Mouse (Mus musculus) hindbrain, embryonic 10.5 days (tissue): ENCODE data around the gene Pde11a. TPM values are rescaled to one million over a fixed set of nuclear protein-coding genes. Genes with fewer than 3 reads are reported as not detected.

Source experiments
- DNase-seq: peaks from one replicate; pipeline ENCODE4 v3.0.0-alpha.2; 2017; ENCODE audit warnings: low spot score
- H3K27ac ChIP-seq: fragments of 300-500 bp; sonication (generic); 2 replicates; pipeline ENCODE4 v1.5.1; 2016; ENCODE audit warnings: mild to moderate bottlenecking, moderate library complexity
- H3K27me3 ChIP-seq: fragments of 300-500 bp; sonication (generic); 2 replicates; pipeline ENCODE4 v1.6.1; 2016; ENCODE audit warnings: mild to moderate bottlenecking; ENCODE audit not compliant: poor library complexity, insufficient read depth, severe bottlenecking
- H3K36me3 ChIP-seq: fragments of 300-500 bp; sonication (generic); 2 replicates; pipeline ENCODE4 v1.6.1; 2016; ENCODE audit warnings: mild to moderate bottlenecking, moderate library complexity
- H3K4me1 ChIP-seq: fragments of 300-500 bp; sonication (generic); replicated peaks from 2 replicates; pipeline ENCODE4 v1.6.1; 2016; ENCODE audit warnings: mild to moderate bottlenecking
- H3K4me3 ChIP-seq: fragments of 300-500 bp; sonication (generic); 2 replicates; pipeline ENCODE4 v1.5.1; 2016; ENCODE audit warnings: mild to moderate bottlenecking, moderate library complexity
- H3K9me3 ChIP-seq: fragments of 300-500 bp; sonication (generic); 2 replicates; pipeline ENCODE4 v1.6.1; 2016; ENCODE audit warnings: mild to moderate bottlenecking, moderate library complexity
- WGBS: fragments of 180-500 bp; shearing (Covaris S2); methylation state at CpG from one replicate; pipeline ENCODE4 v1.1.7; 2016; 5-methylcytosine and 5-hydroxymethylcytosine counted together
- polyA plus RNA-seq: library from polyadenylated mRNA; unstranded; fragments of >200 nt; fragmentation: Nextera tagmentation; extraction: Ambion mirVana; gene quantifications from 2 replicates; pipeline ENCODE4 v1.2.1, GENCODE M21; 2016

The Pde11a gene
- polyA plus RNA-seq, result 0.29 and 0.81 TPM in 2 replicates

DNA sequence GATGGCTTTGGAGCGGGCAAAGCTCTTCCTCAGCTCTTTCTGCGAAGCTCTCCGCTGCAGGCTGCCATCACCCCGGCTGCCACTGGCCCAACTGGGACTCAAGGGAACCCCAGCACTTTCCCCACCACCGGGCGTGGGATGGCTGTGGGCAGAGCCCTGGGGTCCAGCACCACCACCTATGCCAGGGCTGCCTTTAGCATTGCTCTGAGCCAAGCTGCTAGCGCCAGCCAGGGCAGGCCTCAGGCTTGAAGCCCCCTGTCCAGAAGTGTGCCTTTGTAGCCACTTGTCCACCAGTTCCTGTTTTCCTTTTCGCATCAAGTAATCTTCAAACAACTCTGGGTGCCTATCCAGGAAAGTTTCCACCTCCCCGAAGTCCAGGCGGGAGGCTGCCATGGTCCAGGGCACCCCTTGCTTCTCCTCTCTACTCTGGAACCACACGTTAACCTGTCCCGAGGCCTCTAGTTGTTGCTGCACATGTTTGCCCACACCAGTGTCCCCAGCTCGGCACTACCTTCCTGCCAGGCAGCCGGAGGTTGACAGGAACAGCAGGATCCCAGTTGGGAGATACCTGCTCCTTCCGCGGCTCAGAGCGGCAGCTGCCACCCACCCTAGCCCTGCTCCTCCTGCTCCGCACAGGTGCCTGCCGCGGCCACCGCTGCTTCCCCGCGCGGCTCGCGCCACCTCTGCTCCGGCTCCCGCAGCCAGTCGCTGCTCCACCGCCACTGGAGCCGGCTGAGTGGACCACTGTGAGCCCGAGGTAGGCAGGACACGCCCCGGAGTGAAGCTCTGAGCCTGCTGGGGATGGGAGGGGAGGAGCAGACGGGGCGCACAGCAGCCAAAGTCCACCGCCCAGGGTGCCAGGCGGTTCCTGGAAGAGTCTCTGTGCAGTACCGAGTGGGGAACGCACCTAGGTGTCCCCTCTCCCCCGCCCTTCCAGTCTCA is at the start of gene Pde11a:
Pde11a (minus strand) TSS at position 560 of the 942 bp plus-strand sequence.
- peak within 1 kb of the TSS; percentile 60 for H3K4me3 ChIP-seq
- peak; percentile 41 for DNase-seq
- H3K36me3 ChIP-seq, result no peaks in the 10 kb centered on the region
- peaks cover 38% of the 10 kb centered on the region for H3K27me3 ChIP-seq
- WGBS, result 17% methylated on average over 41 of the region's 41 CpGs
- H3K4me1 ChIP-seq, result peaks cover 12% of the 10 kb centered on the region
- no peaks in the 10 kb centered on the region for H3K9me3 ChIP-seq
- H3K27ac ChIP-seq, result peak within 1 kb of the TSS; percentile 62

DNA sequence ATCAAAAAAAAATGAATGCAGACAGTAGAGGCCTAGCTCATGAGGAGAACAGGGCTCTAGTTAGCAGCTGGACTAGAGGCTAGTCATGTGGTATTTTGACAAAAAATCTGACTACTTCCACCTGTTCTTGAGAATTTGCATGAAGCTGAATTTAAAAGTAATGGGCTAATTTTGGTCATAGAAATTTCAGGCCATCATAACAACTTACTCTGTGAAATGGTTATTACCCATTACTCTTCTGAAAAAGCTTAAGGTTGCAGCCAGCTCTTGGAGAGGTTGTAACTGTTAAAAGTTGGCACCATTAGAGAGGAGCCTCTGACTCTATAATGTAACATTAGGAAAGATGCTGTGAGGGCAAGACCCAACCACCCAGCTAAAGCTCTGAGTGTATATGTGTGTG is 48.0 kb upstream of the Pde11a start:
- H3K27ac ChIP-seq, result no peak overlapping the region
- H3K4me3 ChIP-seq, result no peak overlapping the region
- H3K9me3 ChIP-seq, result no peaks in the 10 kb centered on the region
- H3K27me3 ChIP-seq, result no peaks in the 10 kb centered on the region
- no peak for DNase-seq
- H3K36me3 ChIP-seq, result peaks cover 69% of the 10 kb centered on the region
- H3K4me1 ChIP-seq, result no peaks in the 10 kb centered on the region

DNA sequence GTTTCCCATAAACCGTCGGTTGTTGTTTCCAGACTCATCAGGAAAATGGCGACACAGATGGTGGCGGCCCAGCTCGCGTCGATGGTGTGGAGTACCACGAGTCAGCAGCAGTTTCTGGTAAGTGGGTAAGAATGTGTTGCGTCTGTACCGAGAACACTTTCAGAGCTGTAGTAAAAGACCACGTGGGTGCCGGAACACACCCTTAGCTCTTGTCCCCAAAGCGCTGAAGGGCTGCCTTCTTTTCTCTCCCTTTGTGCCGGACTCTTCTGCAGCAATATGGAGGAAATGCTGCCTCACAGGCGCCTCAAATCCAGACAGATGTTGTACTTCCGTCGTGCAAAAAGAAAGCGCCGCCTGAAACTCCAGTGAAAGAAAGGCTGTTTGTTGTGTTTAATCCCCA is 40.1 kb upstream of the Pde11a start:
- no peaks in the 10 kb centered on the region for H3K4me1 ChIP-seq
- no peak overlapping the region for H3K4me3 ChIP-seq
- H3K27ac ChIP-seq, result no peak overlapping the region
- 95% methylated on average over 19 of the region's 19 CpGs for WGBS
- no peaks in the 10 kb centered on the region for H3K27me3 ChIP-seq
- no peaks in the 10 kb centered on the region for H3K9me3 ChIP-seq
- DNase-seq, result no peak
- peaks cover 98% of the 10 kb centered on the region for H3K36me3 ChIP-seq

DNA sequence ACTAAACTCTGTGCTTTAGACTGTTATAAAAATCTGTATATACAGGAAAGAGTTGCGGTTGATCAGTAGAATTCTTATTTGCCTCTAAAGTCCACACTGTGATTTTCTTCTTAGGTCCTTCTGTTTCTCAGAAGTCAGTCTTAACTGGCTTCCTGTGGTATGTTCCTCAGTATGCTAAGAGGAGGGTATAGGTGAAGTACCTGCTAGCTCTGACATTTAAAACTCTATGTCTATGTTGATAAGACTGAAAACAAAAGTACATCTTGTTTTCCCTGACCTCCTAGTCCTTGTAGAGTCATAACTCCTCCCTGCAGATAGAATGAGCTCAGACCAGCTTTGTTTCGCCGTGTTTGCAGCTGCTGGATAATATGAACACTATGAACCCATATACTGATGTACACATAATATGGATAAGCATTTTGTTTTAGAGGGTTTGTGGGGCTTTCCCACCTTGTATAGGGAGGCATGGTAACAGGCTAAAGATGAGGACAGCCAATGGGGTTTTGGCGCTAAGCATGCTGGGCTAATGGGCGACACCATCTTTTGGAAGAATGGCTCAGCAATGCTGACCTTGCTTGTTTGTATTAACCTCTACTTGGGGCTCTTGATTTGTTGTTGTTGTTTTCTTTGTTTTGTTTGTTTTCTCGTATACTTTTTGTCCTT is 36.1 kb upstream of the Pde11a start:
- no peak overlapping the region for H3K4me3 ChIP-seq
- WGBS, result 91% methylated on average over 6 of the region's 6 CpGs
- no peaks in the 10 kb centered on the region for H3K9me3 ChIP-seq
- H3K36me3 ChIP-seq, result peaks cover 80% of the 10 kb centered on the region
- H3K27me3 ChIP-seq, result no peaks in the 10 kb centered on the region
- no peak for DNase-seq
- no peak overlapping the region for H3K27ac ChIP-seq
- H3K4me1 ChIP-seq, result peaks cover 14% of the 10 kb centered on the region

DNA sequence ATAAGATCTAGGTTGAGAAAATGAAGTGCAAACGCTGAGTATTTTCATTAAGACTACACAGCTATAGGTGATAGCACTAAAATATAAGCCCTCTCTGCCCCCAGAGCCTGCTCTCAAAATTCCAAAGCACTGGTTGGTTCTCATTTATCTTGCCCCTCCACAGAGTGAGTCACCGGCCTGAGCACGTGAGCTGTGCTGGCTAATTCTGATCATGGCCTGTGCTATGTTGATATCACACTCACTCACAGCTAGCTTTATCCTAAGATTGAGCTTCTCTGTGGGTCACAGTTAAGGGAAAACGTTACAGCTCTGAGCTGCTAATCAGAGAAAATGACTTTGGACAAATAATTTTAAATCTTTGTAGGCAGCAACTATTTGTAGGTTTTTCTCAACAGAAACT is 33.7 kb upstream of the Pde11a start:
- peaks cover 14% of the 10 kb centered on the region for H3K4me1 ChIP-seq
- H3K9me3 ChIP-seq, result no peaks in the 10 kb centered on the region
- peaks cover 56% of the 10 kb centered on the region for H3K36me3 ChIP-seq
- no peak overlapping the region for H3K27ac ChIP-seq
- H3K4me3 ChIP-seq, result no peak overlapping the region
- DNase-seq, result no peak
- WGBS, result 91% methylated on average over 4 of the region's 4 CpGs
- H3K27me3 ChIP-seq, result no peaks in the 10 kb centered on the region

DNA sequence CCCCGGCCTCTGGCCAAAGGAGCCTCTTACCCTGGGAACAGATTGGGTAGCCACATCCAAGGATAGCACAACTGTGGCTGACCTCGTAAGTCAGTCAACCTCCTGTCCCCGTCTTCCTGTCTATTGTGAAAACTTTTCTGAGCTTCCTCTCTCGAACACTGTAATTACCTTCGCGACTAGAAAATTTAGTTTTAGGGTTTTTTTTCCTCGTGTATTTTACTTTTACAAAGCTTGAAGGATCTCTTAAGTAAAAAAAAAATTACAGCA is 32.0 kb upstream of the Pde11a start:
- Histone ChIP-seq H3K9me3 (no peaks in the 10 kb centered on the region), H3K4me3 (peak overlapping the region; percentile 78), H3K27me3 (no peaks in the 10 kb centered on the region), H3K36me3 (peaks cover 40% of the 10 kb centered on the region), H3K4me1 (peaks cover 14% of the 10 kb centered on the region), H3K27ac (peak overlapping the region; percentile 92)
- DNase-seq, result no peak
- 4% methylated on average over 7 of the region's 7 CpGs for WGBS

DNA sequence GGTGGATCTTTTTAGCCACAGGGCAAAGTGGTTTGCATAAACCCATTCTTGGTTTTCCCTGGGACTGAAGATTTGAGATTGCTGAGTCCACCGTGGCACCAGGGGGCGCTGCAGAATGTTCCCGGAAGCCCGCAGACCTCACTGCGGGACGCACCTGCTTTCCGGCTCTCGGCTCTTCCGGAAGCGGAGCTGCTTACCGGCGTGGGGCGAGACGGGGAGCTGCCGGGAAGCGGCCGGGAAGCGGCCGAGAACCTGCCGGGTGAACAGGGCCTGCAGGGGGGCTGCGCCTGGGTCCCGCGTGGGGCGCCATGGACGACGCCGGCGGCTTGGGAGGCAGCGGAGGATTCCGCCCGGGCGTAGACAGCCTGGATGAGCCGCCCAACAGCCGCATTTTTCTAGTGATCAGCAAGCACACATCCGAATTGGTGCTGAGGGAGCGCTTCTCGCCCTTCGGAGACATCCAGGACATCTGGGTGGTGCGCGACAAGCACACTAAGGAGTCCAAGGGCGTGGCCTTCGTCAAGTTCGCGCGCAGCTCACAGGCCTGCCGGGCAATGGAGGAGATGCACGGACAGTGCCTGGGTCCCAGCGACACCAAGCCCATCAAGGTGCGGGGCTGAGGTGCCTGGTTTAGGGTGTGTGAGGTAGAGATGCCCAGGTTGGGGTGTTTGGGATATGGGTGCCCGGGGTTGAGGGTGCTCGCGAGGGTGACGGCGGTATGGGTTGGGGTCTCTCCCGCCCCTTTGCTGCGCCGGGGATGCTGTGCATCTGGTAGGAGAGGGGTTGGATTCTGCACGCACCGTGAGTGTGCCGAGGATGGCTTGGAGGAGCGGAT is 31.5 kb upstream of the Pde11a start, which contains the start of gene Rbm45:
Rbm45 (plus strand) TSS at position 164 of the 835 bp plus-strand sequence.
- under 1% methylated on average over 61 of the region's 61 CpGs for WGBS
- DNase-seq, result peak; percentile 87
- Histone ChIP-seq H3K27me3 (no peaks in the 10 kb centered on the region), H3K4me1 (peaks cover 14% of the 10 kb centered on the region), H3K9me3 (no peaks in the 10 kb centered on the region), H3K27ac (peak within 1 kb of the TSS; percentile 92), H3K36me3 (peaks cover 35% of the 10 kb centered on the region), H3K4me3 (peak within 1 kb of the TSS; percentile 78)

DNA sequence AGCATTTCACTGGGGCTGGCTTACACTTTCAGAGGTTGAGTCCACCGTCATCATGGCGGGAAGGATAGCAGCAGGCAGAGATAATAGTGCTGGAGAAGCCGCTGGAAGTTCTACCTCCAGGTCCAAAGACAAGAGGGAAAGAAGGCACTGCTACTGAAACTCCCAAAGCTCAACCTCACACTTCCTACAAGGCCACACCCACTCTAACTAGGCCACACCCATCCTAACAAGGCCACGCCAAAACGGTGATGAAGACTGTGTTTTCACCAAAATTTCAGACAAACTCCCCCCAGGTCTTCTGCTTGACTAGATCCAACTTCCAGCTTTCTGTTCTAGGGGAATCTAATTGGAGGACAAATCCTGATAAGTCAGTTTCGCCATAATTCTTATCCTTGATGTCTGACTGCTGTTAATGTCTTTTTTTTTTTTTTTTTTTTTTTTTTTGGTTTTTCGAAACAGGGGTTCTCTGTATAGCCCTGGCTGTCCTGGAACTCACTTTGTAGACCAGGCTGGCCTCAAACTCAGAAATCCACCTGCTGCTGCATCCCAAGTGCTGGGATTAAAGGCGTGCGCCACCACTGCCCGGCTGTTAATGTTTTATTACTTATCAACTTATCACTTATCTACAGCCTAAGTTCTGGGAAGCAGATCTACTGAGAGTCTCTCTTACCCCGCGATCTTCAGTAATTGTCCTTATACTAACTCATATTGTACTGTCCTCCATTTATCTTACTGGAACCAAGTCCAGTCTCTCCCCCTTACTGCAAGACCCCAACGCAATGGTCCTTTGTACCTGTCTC is 30.5 kb upstream of the Pde11a start:
- DNase-seq, result no peak
- H3K27me3 ChIP-seq, result no peaks in the 10 kb centered on the region
- H3K27ac ChIP-seq, result no peak overlapping the region
- H3K4me1 ChIP-seq, result peaks cover 14% of the 10 kb centered on the region
- H3K9me3 ChIP-seq, result no peaks in the 10 kb centered on the region
- H3K36me3 ChIP-seq, result peaks cover 25% of the 10 kb centered on the region
- WGBS, result 77% methylated on average over 13 of the region's 13 CpGs
- no peak overlapping the region for H3K4me3 ChIP-seq

DNA sequence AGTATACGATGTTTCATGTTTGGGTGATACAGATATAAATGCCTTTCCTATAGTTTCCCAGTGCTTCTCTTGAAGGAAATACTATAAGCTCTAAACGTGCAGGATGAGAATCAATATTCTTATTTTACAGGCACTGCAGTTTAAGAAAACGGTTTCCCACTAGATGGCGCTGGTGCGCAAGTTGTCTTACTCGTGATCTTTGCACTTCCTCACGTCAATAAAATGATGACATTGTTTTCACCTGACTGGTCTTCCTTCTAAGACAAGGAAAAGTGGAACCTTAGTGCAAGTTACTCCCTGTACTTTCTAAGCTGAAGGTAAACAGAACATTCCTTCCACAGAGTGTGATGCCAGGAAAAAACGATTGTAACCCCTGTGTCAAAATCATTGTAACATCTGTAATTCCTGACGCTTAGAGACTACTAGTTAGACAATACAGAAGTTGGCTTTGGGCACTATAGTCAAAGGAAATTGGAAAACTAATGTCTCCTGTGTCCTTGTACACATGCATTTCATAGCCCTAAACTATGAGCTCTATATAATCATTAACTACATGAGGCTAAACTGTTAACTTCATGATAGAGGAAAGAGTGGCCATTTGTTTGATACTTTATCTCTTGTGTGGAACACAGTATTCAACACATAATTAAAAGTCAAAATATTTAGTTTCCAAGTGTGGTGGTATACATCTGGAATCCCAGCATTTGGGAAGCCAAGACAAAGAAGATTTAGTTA is 28.8 kb upstream of the Pde11a start:
- Histone ChIP-seq H3K27me3 (no peaks in the 10 kb centered on the region), H3K4me3 (no peak overlapping the region), H3K4me1 (peaks cover 14% of the 10 kb centered on the region), H3K27ac (no peak overlapping the region), H3K36me3 (peaks cover 8% of the 10 kb centered on the region; the same call in 1 of the 2 replicates), H3K9me3 (no peaks in the 10 kb centered on the region)
- DNase-seq, result peak; percentile 76
- 21% methylated on average over 9 of the region's 9 CpGs for WGBS

DNA sequence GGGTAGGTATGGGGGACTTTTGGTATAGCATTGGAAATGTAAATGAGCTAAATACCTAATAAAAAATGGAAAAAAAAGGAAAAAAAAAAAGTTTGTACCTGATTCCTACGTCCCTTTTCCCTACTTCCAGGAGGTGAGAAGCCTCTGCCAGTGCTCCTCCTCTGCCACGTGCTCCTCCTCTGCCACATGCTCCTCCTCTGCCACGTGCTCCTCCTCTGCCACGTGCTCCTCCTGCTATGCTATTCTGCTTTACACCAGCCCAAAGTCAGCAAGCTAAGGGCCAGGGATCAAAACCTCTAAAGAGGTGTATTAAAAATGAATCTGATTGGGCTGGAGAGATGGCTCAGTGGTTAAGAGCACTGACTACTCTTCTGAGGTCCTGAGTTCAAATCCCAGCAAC is 27.2 kb upstream of the Pde11a start:
- no peaks in the 10 kb centered on the region for H3K9me3 ChIP-seq
- no peaks in the 10 kb centered on the region for H3K27me3 ChIP-seq
- no peak for DNase-seq
- no peak overlapping the region for H3K27ac ChIP-seq
- H3K36me3 ChIP-seq, result no peaks in the 10 kb centered on the region
- no peak overlapping the region for H3K4me3 ChIP-seq
- H3K4me1 ChIP-seq, result peaks cover 4% of the 10 kb centered on the region
- 72% methylated on average over 4 of the region's 4 CpGs for WGBS

DNA sequence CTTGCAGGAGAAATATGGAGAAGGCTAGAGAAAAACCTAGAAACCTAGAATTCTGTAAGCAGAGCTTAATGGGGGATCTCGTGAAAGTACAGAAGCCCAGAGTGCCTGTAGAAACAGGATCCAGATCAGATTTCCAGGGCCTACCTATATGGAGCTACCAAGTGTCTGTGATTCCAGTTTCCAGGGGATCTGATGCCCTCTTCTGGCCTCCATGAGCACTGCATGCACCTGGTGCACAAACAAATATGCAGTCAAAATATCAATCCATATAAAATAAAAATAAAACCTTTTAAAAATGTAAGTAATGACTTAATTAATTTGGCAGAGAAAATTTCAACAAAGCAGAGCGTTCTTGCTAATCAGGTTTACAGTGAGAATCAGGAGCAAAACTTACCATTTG is 23.5 kb upstream of the Pde11a start:
- no peak overlapping the region for H3K27ac ChIP-seq
- DNase-seq, result peak; percentile 29
- H3K36me3 ChIP-seq, result no peaks in the 10 kb centered on the region
- 55% methylated on average over 2 of the region's 2 CpGs for WGBS
- no peak overlapping the region for H3K4me3 ChIP-seq
- H3K4me1 ChIP-seq, result no peaks in the 10 kb centered on the region
- no peaks in the 10 kb centered on the region for H3K27me3 ChIP-seq
- H3K9me3 ChIP-seq, result no peaks in the 10 kb centered on the region

DNA sequence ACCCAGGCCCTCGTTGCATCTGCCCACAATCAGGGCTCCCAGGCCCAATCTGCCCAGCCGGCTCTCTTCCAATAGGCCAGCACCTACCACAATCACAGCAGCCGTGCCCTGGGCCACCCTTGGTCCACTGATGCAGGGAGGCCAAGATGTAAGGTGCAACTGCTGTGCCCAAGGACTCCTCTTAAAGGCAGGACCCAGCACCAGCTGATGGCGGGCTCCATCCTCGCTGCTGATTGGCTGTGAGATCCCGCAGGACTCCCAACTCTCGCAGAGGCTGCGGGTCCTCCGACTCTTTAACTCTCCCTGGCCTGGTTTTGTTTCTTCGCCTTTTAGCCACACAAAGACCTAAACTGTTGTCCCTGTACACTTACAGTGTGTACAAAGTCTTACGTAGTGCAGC is 21.7 kb upstream of the Pde11a start, which contains the start of gene Cyct:
Cyct (minus strand) TSS at position 225 of the 400 bp plus-strand sequence.
- Histone ChIP-seq H3K9me3 (no peaks in the 10 kb centered on the region), H3K4me1 (no peaks in the 10 kb centered on the region), H3K27me3 (no peaks in the 10 kb centered on the region), H3K36me3 (no peaks in the 10 kb centered on the region), H3K27ac (no peak within 1 kb of the TSS), H3K4me3 (no peak within 1 kb of the TSS)
- WGBS, result 89% methylated on average over 11 of the region's 11 CpGs
- no peak for DNase-seq
